Mouse (Mus musculus) adrenal gland, postnatal 10 days (tissue): Measurements from ENCODE around the gene Gm10912. TPM values are rescaled to one million over a fixed set of nuclear protein-coding genes. Genes with fewer than 3 reads are reported as not detected.

Experiments
- total RNA-seq, 2 experiments: library from RNA; stranded (reverse); gene quantifications; 2 replicates each; pipeline ENCODE4 v1.2.3; 2021

Gm10912 gene
- total RNA-seq, 2 experiments from 2014 or later = 0.15 to 0.30 TPM

Other genes with a start within 250 kb of the Gm10912 start
- 10 to 100 TPM; 26.9 to 37.3 TPM for gene Lmo2, start 107.8 kb upstream of the Gm10912 start, total RNA-seq
- 10 to 100 TPM; 74.6 to 85.7 TPM for gene Fbxo3, start 38.1 kb upstream of the Gm10912 start, total RNA-seq
- not detected for gene 4931422A03Rik, start 37.5 kb upstream of the Gm10912 start, total RNA-seq
- not detected for gene Gm10799, start 2.7 kb downstream of the Gm10912 start, total RNA-seq
- 1 to 10 TPM; 4.7 to 5.0 TPM for gene Cd59b, start 4.0 kb downstream of the Gm10912 start, total RNA-seq
- 10 to 100 TPM; 30.2 to 38.2 TPM for gene Cd59a, start 30.0 kb downstream of the Gm10912 start, total RNA-seq
- 1 to 10 TPM; 1.7 to 2.0 TPM for gene A930018P22Rik, start 56.9 kb downstream of the Gm10912 start, total RNA-seq